Mouse (Mus musculus) cerebellum, adult 2 months (tissue): ENCODE measurements around the gene Xrcc6.

ENCODE experiments used
- CTCF ChIP-seq: fragments of 200-500 bp; IDR thresholded peaks from 2 replicates; pipeline ENCODE4 v1.5.1; 2011; ENCODE audit warnings: low read depth, mild to moderate bottlenecking, control low read depth, low read length, moderate library complexity, borderline replicate concordance; ENCODE audit not compliant: insufficient read depth
- POLR2A ChIP-seq: fragments of 200-500 bp; IDR thresholded peaks from 2 replicates; pipeline ENCODE4 v1.6.1; 2011; ENCODE audit warnings: low read length, control low read depth, borderline replicate concordance; ENCODE audit not compliant: insufficient read depth

DNA sequence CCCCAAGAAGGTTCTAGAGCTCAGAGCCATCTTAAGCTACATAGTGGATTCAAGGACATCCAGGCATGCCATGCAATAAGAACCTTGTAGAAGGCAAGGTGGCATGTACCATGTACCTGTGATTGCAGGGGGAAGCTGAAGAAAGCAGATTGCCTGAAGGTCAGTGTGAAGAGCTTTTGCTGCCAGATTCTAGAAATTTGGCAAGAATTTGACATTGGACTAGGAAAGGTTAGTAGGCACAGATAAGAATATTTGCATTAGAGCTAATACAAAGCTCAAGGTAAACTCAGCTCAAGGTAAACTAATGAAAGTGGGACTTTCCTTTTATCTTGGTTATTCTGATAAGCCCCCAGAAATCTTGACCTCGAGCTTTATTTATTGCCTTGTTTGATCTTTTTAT lies 23.4 kb upstream of the Xrcc6 start:
- no peak for TF ChIP-seq POLR2A
- TF ChIP-seq CTCF: no peak
